Mouse (Mus musculus) midbrain, postnatal 0 days (tissue): Measurements from ENCODE around the gene Oip5. TPM values are rescaled to one million over a fixed set of nuclear protein-coding genes. Genes with fewer than 3 reads are reported as not detected.

ENCODE experiments used
- ATAC-seq: fragments of 200-750 bp; cut with Nextera tagmentation; 2 replicates; pipeline ENCODE4 v1.8.0; 2017; ENCODE audit warnings: moderate number of reproducible peaks, mild to moderate bottlenecking, moderate TSS enrichment, moderate library complexity; ENCODE audit not compliant: low FRiP score
- DNase-seq: peaks from one replicate; pipeline ENCODE4 v3.0.0-alpha.2; 2015; ENCODE audit warnings: low spot score
- H3K27ac ChIP-seq: fragments of 300-500 bp; sonication (generic); 2 replicates; pipeline ENCODE4 v1.5.1; 2014; ENCODE audit warnings: low read depth, mild to moderate bottlenecking, low read length, mixed read lengths
- H3K27me3 ChIP-seq: fragments of 300-500 bp; sonication (generic); 2 replicates; pipeline ENCODE4 v1.6.1; 2014; ENCODE audit warnings: low read length, control low read depth, mixed read lengths; ENCODE audit not compliant: insufficient read depth
- H3K36me3 ChIP-seq: fragments of 300-500 bp; sonication (generic); 2 replicates; pipeline ENCODE4 v1.6.1; 2014; ENCODE audit warnings: low read length, control low read depth, mixed read lengths; ENCODE audit not compliant: insufficient read depth
- H3K4me1 ChIP-seq: fragments of 300-500 bp; sonication (generic); 2 replicates; pipeline ENCODE4 v1.6.1; 2014; ENCODE audit warnings: mild to moderate bottlenecking, control low read depth, antibody characterized with exemption, low read length, mixed read lengths; ENCODE audit not compliant: insufficient read depth
- H3K4me2 ChIP-seq: fragments of 300-500 bp; sonication (generic); 2 replicates; pipeline ENCODE4 v1.6.1; 2014; ENCODE audit warnings: low read depth, mild to moderate bottlenecking, low read length, mixed read lengths; ENCODE audit not compliant: poor library complexity, severe bottlenecking
- H3K4me3 ChIP-seq: fragments of 300-500 bp; sonication (generic); 2 replicates; pipeline ENCODE4 v1.5.1; 2014; ENCODE audit warnings: low read depth, mild to moderate bottlenecking, low read length, moderate library complexity
- H3K9ac ChIP-seq: fragments of 300-500 bp; sonication (generic); replicated peaks from 2 replicates; pipeline ENCODE4 v1.6.1; 2014; ENCODE audit warnings: mild to moderate bottlenecking, low read length, moderate library complexity, mixed read lengths; ENCODE audit not compliant: poor library complexity, severe bottlenecking
- H3K9me3 ChIP-seq: fragments of 300-500 bp; sonication (generic); 2 replicates; pipeline ENCODE4 v1.6.1; 2016; ENCODE audit warnings: low read length, control low read depth
- CTCF ChIP-seq: IDR thresholded peaks from 2 replicates; pipeline ENCODE4 v1.5.1; 2016; ENCODE audit warnings: antibody characterized with exemption, mild to moderate bottlenecking
- WGBS: fragments of 180-500 bp; shearing (Covaris S2); extraction: QIAGEN DNeasy Blood & Tissue Kit; methylation state at CpG from one replicate; pipeline ENCODE4 v1.1.7; 2014; 5-methylcytosine and 5-hydroxymethylcytosine counted together
- polyA plus RNA-seq: library from polyadenylated mRNA; unstranded; fragments of >200 nt; fragmentation: Nextera tagmentation; extraction: Ambion mirVana; gene quantifications from 2 replicates; pipeline ENCODE4 v1.2.1, GENCODE M21; 2015
- total RNA-seq: library from RNA; depleted of rRNA; stranded (reverse); fragments of >200 nt; gene quantifications from 2 replicates; pipeline ENCODE4 v1.2.3, GENCODE M21; 2014; rRNA removed

Oip5 gene
- total and polyA plus RNA-seq, 2 experiments from 2014 or later: 3.0 to 3.1 TPM

- no peak for DNase-seq
- no peaks in the 10 kb centered on the region for H3K27me3 ChIP-seq
- H3K4me2 ChIP-seq: no peak overlapping the region
- ATAC-seq: no peak
- no peak overlapping the region for H3K9ac ChIP-seq
- no peaks in the 10 kb centered on the region for H3K9me3 ChIP-seq
- no peaks in the 10 kb centered on the region for H3K4me1 ChIP-seq
- no peak overlapping the region for H3K27ac ChIP-seq
- 97% methylated on average over 3 of the region's 3 CpGs for WGBS
- H3K36me3 ChIP-seq: 0 out of 2 replicates have a peak, but pooled peaks cover 15% of the 10 kb centered on the region
- no peak overlapping the region for H3K4me3 ChIP-seq
- TF ChIP-seq CTCF: no peak
Observed at GRCm38 (mm10) chr2:119581571-119581970, 36.7 kb downstream of the Oip5 start.

GRCm38 (mm10) chr2:119572471-119572870 is 45.8 kb downstream of the Oip5 start:
- 89% methylated on average over 1 of the region's 1 CpGs for WGBS
- no peak overlapping the region for H3K4me2 ChIP-seq
- peaks cover 8% of the 10 kb centered on the region; the same call in 1 of the 2 replicates for H3K36me3 ChIP-seq
- ATAC-seq (no peak), DNase-seq (no peak)
- H3K27ac ChIP-seq: no peak overlapping the region
- no peaks in the 10 kb centered on the region for H3K9me3 ChIP-seq
- no peaks in the 10 kb centered on the region for H3K27me3 ChIP-seq
- no peak overlapping the region for H3K4me3 ChIP-seq
- TF ChIP-seq CTCF: no peak
- no peaks in the 10 kb centered on the region for H3K4me1 ChIP-seq
- H3K9ac ChIP-seq: no peak overlapping the region

GRCm38 (mm10) chr2:119566182-119566855 is 52.0 kb downstream of the Oip5 start:
- 92% methylated on average over 7 of the region's 7 CpGs for WGBS
- no peak overlapping the region for H3K4me2 ChIP-seq
- no peak overlapping the region for H3K9ac ChIP-seq
- TF ChIP-seq CTCF: no peak
- no peaks in the 10 kb centered on the region for H3K27me3 ChIP-seq
- H3K4me3 ChIP-seq: no peak overlapping the region
- H3K4me1 ChIP-seq: no peaks in the 10 kb centered on the region
- H3K27ac ChIP-seq: no peak overlapping the region
- ATAC-seq (no peak), DNase-seq (no peak)
- H3K9me3 ChIP-seq: no peaks in the 10 kb centered on the region
- peaks cover 3% of the 10 kb centered on the region; the same call in 1 of the 2 replicates for H3K36me3 ChIP-seq

- Histone ChIP-seq H3K9me3 (no peaks in the 10 kb centered on the region), H3K36me3 (peaks cover 3% of the 10 kb centered on the region; the same call in 1 of the 2 replicates), H3K4me1 (no peaks in the 10 kb centered on the region), H3K4me2 (no peak overlapping the region), H3K9ac (no peak overlapping the region), H3K27ac (no peak overlapping the region), H3K27me3 (no peaks in the 10 kb centered on the region), H3K4me3 (no peak overlapping the region)
- 87% methylated on average over 4 of the region's 4 CpGs for WGBS
- no peak for ATAC-seq
- no peak for DNase-seq
- no peak for TF ChIP-seq CTCF
Observed at GRCm38 (mm10) chr2:119565284-119565683, 53.0 kb downstream of the Oip5 start.

GRCm38 (mm10) chr2:119561794-119562193 is 56.5 kb downstream of the Oip5 start:
- Histone ChIP-seq H3K4me3 (no peak overlapping the region), H3K27ac (no peak overlapping the region), H3K36me3 (peaks cover 3% of the 10 kb centered on the region; the same call in 1 of the 2 replicates), H3K4me1 (no peaks in the 10 kb centered on the region), H3K4me2 (no peak overlapping the region), H3K27me3 (no peaks in the 10 kb centered on the region), H3K9me3 (no peaks in the 10 kb centered on the region), H3K9ac (no peak overlapping the region)
- ATAC-seq: no peak
- no peak for TF ChIP-seq CTCF
- 89% methylated on average over 3 of the region's 3 CpGs for WGBS
- no peak for DNase-seq

Other genes starting within 250 kb of the Oip5 start
- 13.2 and 15.0 TPM in 2 replicates for gene Ino80, start 140.8 kb downstream of the Oip5 start, total RNA-seq
- gene Ino80, start 140.8 kb downstream of the Oip5 start, polyA plus RNA-seq: 2.2 and 2.4 TPM in 2 replicates
- gene Exd1, start 70.8 kb downstream of the Oip5 start, total RNA-seq: 0.93 and 2.3 TPM in 2 replicates
- 0.84 and 0.91 TPM in 2 replicates for gene Exd1, start 70.8 kb downstream of the Oip5 start, polyA plus RNA-seq
- gene Chp1, start 70.8 kb downstream of the Oip5 start, total RNA-seq: 54.7 and 69.4 TPM in 2 replicates
- gene Chp1, start 70.8 kb downstream of the Oip5 start, polyA plus RNA-seq: 51.0 and 51.5 TPM in 2 replicates
- gene Nusap1, start 171 bp downstream of the Oip5 start, total RNA-seq: 3.9 and 6.3 TPM in 2 replicates
- 4.2 and 4.8 TPM in 2 replicates for gene Nusap1, start 171 bp downstream of the Oip5 start, polyA plus RNA-seq
- gene Ndufaf1, start 44.4 kb upstream of the Oip5 start, total RNA-seq: 17.6 and 18.1 TPM in 2 replicates
- gene Ndufaf1, start 44.4 kb upstream of the Oip5 start, polyA plus RNA-seq: 43.6 and 44.1 TPM in 2 replicates
- gene Rtf1, start 56.6 kb upstream of the Oip5 start, total RNA-seq: 24.4 and 27.0 TPM in 2 replicates
- gene Rtf1, start 56.6 kb upstream of the Oip5 start, polyA plus RNA-seq: 58.3 and 76.3 TPM in 2 replicates
- gene Itpka, start 123.9 kb upstream of the Oip5 start, total RNA-seq: 0.42 and 3.4 TPM in 2 replicates
- 0.50 and 0.57 TPM in 2 replicates for gene Itpka, start 123.9 kb upstream of the Oip5 start, polyA plus RNA-seq
- gene Ltk, start 142.0 kb upstream of the Oip5 start, total RNA-seq: 8.1 and 9.9 TPM in 2 replicates
- 2.7 and 3.2 TPM in 2 replicates for gene Ltk, start 142.0 kb upstream of the Oip5 start, polyA plus RNA-seq
- gene Rpap1, start 169.1 kb upstream of the Oip5 start, total RNA-seq: 16.0 and 20.5 TPM in 2 replicates
- gene Rpap1, start 169.1 kb upstream of the Oip5 start, polyA plus RNA-seq: 11.1 and 11.4 TPM in 2 replicates
- gene Tyro3, start 179.3 kb upstream of the Oip5 start, total RNA-seq: 66.3 and 72.0 TPM in 2 replicates
- 21.3 and 21.8 TPM in 2 replicates for gene Tyro3, start 179.3 kb upstream of the Oip5 start, polyA plus RNA-seq